Mouse (Mus musculus) fat pad, adult 2 months (tissue): ENCODE results near the gene Rarb.

ENCODE experiments used
- DNase-seq: peaks from one replicate; pipeline ENCODE4 v3.0.0-alpha.2; 2011; ENCODE audit warnings: low read depth, low spot score; ENCODE audit errors: extremely low read depth

Rarb gene

DNA sequence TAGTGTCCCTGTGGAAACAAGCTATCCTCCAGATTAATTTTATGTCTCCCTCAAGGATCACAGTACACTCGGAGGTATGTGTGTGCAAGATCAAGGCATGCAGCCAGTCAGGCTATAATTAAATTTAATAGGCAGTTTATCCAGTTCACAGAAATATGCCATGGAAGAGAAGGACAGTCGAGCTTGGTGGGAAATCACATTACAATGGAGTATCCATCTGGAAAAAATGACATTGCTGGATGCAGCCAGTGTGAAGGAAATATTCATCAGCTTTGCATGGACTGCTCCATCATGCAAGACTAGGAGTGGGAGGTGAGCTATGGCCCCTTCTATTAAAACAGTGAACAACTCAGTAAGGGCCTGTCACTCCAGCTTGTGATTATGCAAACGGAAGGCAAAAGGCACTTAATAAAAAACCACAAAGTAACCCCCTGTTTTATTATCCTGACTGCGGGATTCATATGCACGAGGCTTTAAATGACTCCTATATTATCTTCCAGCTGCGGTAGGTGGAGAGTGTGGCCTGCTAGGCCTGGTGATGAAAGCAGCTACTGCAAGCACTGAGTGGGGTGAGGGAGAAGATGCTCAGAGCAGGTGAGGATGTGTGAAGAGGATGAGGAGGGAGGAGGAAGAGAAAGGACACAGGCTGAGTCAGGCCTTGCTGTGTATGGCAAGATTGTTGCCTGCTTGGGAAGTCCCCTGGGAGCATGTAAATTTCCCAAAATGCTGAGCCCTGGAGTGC lies 379.4 kb downstream of the Rarb start:
- DNase-seq, result no peak

- DNase-seq, result no peak
Observed at GRCm38 (mm10) chr14:16437386-16437785, 381.6 kb downstream of the Rarb start.

- DNase-seq, result no peak
Observed at GRCm38 (mm10) chr14:16434396-16435171, 384.4 kb downstream of the Rarb start.

DNA sequence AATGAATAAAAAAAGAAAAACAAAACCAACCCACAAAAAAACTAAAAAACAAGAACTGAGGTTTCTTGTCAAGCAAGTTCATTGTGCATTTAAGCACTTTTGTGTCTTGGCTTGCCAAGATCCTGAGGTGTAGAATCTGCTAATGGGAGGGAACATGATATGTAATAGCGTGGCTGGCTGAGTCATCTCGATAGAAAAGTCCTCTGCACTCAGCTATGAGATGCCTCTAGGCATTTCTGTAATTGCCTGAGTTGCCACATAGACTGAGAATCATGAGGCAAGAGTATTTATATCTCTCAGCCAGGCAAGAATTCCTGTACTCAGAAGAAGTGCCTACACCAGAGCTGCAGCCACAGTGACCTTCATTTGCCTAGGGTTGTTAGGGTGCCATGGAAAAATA lies 385.8 kb downstream of the Rarb start:
- DNase-seq, result peak; percentile 94

GRCm38 (mm10) chr14:16432550-16432949 lies 386.4 kb downstream of the Rarb start:
- no peak for DNase-seq

DNA sequence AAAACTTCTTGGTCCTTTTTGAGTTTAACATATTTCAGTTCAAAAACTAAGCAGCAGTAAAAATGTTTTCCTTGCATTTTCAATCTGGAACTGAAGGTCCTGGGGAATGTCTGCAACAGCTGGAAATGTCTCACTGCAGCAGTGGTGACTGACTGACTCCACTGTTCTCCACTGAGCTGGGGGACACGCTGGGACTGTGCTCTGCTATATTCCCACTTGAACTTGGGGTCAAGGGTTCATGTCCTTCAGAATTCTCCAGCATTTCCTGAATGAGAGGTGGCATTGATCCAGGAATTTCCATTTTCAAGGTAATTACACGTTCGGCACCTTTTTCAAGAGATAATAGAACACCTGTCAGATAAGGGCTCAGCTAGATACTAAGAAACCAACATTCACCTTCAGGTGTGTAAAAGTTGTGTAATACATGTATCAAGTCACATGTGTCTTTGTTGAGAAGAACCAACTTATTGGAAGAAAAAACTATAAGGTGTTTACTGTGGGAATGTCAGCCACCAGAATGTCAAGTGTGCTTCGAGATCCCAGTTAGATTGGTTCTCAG lies 386.9 kb downstream of the Rarb start:
- no peak for DNase-seq

DNA sequence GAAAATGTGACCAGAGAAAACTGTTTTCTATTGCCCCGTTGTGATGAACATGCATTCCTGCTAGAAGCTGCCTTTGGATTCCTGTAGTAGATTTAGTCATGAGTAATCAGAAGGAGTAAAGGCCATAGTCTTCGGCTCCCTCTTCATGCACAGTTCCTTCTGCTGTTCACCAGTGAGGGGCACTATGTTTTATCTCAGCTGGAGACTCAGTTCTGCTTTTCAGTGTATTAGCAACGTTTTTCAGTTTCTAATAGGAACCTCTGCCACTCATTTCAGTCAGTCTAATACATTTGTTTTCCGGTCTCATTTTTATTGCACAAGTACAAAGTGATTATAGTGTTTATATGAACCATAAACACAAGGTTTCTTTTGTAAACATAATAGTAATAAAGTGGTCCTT lies 391.4 kb downstream of the Rarb start:
- DNase-seq, result no peak

DNA sequence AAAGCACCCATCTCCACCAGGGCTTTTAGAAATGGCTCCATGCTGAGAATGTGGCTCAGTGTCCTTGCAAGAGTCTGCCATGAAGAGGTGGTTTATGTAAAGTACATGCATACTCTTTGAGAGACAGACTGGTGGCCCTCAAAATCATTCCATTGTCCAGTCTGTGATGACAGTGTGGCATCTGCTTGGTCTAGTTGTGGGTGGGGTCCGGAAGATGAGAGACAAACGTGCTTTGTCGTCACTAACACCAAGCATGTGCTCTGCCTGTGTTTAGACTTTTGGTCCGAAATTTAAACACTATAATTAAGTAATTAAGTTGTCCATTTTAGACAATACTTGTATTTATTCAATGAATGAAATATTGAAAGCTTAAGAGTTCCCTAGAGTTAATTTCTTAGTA lies 404.8 kb downstream of the Rarb start:
- DNase-seq, result no peak

GRCm38 (mm10) chr14:16405187-16405586 lies 413.8 kb downstream of the Rarb start:
- no peak for DNase-seq

DNA sequence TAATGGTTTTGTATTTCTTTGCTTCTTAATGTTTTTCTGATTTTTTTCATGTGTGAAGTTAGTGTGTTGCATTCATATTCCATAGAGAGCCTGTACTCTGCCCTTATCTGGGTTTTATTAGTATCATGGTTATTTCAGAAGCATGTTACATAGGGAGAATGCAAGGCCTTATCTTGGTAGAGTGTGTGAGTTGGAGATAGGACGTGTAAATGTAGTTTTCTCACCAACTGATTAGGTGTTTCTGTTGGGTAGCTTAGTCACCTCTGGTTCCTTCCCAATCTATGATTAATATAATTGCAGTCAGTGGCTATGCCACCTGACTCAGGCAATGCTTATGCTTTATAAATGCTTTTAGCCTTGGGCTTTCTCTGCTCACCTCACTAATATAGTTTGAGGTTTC lies 434.2 kb downstream of the Rarb start:
- DNase-seq, result no peak
